Mouse (Mus musculus) E14TG2a.4 (cell line): ENCODE measurements around the gene Ncoa1.

Experiments
- CTCF ChIP-seq: conservative IDR thresholded peaks from 2 replicates; pipeline ENCODE4 v1.5.1; 2014; ENCODE audit warnings: low read length
- NANOG ChIP-seq: IDR thresholded peaks from 2 replicates; pipeline ENCODE4 v1.6.1; 2014; ENCODE audit warnings: borderline replicate concordance, low read length, mixed read lengths
- POU5F1 ChIP-seq: IDR thresholded peaks from 2 replicates; pipeline ENCODE4 v1.6.1; 2014; ENCODE audit warnings: low read length, borderline replicate concordance

GRCm38 (mm10) chr12:4295881-4296280 lies 181.1 kb downstream of the Ncoa1 start:
- TF ChIP-seq CTCF = no peak
- TF ChIP-seq POU5F1 = no peak
- no peak for TF ChIP-seq NANOG
